Mouse (Mus musculus) hematopoietic stem cell, adult 5-6 weeks (primary cell): ENCODE data around the gene Fam131a. TPM values are rescaled to one million over a fixed set of nuclear protein-coding genes. Genes with fewer than 3 reads are reported as not detected.
A peak's percentile ranks its signal among the peaks of the same experiment; 100 is the strongest.
"Not testable (repeated sequence)": the region's sequence is repeated elsewhere in the genome, so short reads cannot be mapped to it uniquely, and the experiment has no call there.

Experiments
- ATAC-seq, 2 experiments: fragments of 125-278 bp in 1 of 2; replicated peaks in 1 of 2; 2 replicates each; pipeline ENCODE4 v1.8.0; 2016 to 2017; ENCODE audit warnings: inconsistent platforms in 2 of 2, mild to moderate bottlenecking in 2 of 2, moderate number of reproducible peaks in 2 of 2, low read depth in 1 of 2, moderate TSS enrichment in 1 of 2; ENCODE audit not compliant: low FRiP score in 2 of 2, poor library complexity in 2 of 2, severe bottlenecking in 2 of 2, insufficient read depth in 1 of 2, low TSS enrichment in 1 of 2
- total RNA-seq: library from RNA; stranded (forward); fragments of 172-1452, 232-1000 nt; gene quantifications from 2 replicates; pipeline ENCODE4 v1.2.3, GENCODE M21; 2017

The Fam131a gene
- total RNA-seq = 0.65 and 1.1 TPM in 2 replicates

GRCm38 (mm10) chr16:20693111-20693701 is at the start of gene Fam131a:
Fam131a (plus strand) TSS chr16:20693241.
- ATAC-seq = peak; percentile 83 to 90

- ATAC-seq = no peak
Measured at GRCm38 (mm10) chr16:20643911-20644310, 49.1 kb upstream of the Fam131a start.

DNA sequence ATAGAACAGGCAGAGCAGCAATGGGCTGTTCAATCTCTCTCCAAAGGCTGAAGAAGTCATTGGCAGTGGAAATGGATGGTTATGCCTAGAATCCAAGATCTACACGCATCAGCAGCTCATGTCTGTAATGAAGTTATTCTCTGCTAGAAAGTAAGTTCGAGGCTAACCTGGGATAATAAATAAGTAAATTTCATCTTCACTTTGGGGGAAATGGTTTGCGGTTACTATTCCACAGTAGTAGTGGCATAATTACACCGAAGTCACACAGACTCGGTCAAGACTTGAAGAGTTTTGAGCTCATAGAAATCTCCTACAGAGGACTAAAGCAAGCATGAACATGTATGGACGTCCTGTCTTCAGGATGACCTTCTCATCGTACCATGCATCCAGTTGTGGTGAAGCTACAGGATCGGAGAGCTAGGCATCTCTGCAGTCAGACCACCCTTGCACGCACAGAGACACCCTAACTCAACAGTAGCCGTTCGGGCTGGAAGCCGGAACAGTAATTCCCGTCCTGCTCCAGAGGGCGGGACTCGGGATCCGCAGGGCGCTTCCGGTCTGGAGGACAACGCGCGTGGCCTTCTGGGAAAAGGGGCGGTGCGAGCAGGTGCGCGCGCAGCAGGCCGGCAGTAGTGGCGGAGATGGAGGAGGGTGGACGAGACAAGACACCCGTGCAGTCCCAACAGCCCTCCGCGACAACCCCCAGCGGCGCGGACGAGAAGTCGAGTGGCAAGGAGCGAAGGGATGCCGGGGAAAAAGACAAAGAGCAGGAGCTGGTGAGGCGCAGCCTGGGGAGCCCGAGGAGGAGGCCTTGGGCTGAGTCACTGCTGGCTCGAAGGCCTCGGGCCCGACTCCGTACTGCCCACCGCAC is 41.7 kb upstream of the Fam131a start, which contains the start of gene Psmd2:
TSS of gene Psmd2 (plus strand) at position 577 of the 871 bp plus-strand sequence.
- peak; percentile 80 to 98 for ATAC-seq

GRCm38 (mm10) chr16:20651947-20652310 is 41.1 kb upstream of the Fam131a start:
- no peak for ATAC-seq

- ATAC-seq = no peak
Measured at GRCm38 (mm10) chr16:20653315-20653714, 39.7 kb upstream of the Fam131a start.

DNA sequence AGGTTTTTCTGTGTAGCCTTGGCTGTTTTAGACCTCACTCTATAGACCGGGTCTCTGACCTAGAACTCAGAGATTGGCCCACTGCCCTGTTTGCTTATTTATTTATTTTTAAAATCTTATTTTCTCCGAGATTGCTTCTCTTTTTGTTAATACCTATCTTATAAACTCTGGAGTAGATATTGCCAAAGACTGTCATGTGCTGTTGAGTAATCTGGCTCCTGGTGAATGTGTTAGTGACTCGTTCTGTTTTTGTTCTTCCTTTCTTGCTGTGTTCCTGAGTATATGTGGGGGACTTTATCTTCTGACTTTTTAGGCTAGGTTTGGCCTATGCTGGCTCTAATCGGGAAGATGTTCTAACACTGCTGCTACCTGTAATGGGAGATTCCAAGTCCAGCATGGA is 35.4 kb upstream of the Fam131a start:
- no peak for ATAC-seq

GRCm38 (mm10) chr16:20668013-20668412 is 25.0 kb upstream of the Fam131a start, which contains the start of gene Eif4g1:
Eif4g1 (plus strand) TSS chr16:20668313.
- ATAC-seq = not testable (repeated sequence)

DNA sequence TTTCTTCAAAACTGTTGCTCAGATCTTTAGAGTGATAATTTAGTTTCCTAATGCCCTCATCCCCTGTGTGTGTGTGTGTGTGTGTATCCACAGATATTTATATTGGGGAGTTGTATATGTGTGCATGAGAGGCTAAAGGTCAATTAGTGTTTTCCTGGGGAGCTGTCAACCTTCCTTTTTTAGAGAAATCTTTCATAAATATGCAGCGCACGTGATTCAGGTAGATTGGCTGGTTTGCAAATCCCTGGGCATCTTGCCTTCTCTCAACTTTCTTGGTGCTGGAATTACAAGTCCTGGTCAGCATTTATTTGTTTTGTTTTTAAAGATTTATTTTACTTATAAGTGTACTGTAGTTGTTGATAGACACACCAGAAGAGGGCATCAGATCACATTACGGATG is 22.8 kb upstream of the Fam131a start:
- ATAC-seq = no peak

DNA sequence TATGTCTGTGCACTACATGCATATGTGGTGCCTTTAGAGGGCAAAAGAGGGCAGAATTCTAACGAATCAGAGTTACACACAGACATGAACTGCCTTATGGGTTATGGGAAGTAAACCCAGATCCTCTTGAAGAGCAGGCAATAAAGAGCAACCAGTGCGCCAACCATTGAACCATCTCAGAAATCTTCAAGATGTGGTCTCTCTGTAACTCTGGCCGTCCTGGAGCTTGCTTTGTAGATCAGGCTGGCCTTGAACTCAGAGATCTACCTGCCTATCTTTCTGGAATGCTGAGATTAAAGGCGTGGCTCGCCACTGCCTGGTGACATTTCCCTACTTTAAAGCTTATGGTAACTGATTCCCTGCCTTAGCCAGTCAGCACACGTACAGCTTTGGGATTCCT is 21.2 kb upstream of the Fam131a start:
- ATAC-seq = no peak

- ATAC-seq = peak; percentile 68 to 92
Measured at GRCm38 (mm10) chr16:20672500-20672902, 20.5 kb upstream of the Fam131a start.

DNA sequence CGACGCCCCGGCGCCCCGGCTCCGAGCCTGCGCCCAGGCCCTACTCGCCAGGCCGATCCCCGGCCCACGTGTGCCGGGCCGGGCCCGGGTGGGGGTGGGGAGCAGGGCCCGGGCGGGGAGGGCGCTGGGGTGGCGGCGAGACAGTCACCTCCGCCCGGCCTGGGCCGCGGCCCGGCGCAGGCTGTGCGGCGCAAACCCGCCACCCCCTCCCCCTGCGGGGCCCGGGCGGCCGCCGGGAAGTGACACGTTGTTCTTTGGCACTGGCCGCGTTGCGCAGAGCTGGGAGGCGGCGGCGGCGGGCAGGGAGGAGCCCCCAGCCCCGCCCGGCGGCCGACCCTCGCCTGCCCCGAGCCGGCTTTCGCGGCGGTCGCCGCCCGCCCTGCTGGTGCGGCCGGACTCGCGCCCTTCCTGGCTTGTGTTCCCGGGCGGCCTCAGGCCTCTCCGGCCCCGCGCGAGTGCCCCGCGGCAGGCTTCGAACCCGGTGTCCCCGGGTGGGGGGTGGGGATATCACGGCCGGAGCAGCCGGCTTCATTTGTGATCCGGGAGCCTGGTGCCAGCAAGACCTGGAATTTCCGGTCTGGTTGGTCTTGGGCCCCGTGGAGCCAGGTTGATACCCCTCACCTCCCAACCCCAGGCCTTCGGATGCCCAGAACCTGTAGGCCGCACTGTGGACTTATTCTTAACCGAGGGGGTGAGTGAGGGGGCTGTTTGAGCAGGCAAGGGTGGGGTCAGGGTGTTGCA is 19.9 kb upstream of the Fam131a start:
- ATAC-seq = peak in 1 of 2 experiments; percentile 20; a peak in 2 of 4 replicates

DNA sequence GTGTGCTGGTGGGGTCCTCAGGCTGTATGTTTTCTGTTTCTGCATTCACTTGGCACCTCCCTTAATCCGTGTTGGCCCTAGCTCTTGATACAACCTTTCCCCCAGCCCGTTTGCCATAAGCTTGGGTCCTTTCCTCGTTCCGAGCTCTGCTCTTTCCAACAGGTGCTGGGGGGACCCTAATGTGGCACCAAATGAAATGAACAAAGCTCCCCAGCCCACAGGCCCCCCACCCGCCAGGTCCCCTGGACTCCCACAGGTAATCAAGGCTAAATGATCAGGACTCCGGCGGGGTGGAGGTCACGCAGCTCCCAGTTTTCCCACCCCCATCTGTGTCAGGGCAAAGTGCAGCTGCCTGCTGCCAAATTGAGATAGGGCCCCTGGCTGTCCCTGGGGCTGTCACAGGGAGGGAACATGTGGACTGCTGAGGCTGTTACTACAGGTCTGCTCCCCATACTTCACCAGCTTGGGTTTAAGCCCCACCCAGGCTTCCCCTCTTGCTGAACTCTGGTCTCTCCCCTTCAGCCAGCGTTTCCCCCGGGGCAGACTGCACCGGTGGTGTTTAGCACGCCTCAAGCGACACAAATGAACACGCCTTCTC is 19.2 kb upstream of the Fam131a start:
- ATAC-seq = peak; percentile 4 to 14; a peak in 1 of 4 replicates

DNA sequence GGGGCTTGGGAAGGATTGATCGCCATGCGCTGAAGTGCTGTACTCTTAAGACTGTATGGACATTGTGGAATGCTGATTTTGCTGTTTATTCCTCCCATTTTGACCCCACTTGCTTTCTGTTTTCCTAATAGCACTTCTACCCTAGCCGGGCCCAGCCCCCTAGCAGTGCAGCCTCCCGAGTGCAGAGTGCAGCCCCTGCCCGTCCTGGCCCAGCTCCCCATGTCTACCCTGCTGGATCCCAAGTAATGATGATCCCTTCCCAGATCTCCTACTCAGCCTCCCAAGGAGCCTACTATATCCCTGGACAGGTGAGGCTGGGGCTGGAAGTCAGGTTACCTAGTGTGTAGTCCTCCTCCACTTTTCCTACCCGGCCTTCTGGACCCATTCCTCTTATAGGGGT is 17.8 kb upstream of the Fam131a start:
- no peak for ATAC-seq

- no peak for ATAC-seq
Measured at GRCm38 (mm10) chr16:20676702-20677101, 16.3 kb upstream of the Fam131a start.

DNA sequence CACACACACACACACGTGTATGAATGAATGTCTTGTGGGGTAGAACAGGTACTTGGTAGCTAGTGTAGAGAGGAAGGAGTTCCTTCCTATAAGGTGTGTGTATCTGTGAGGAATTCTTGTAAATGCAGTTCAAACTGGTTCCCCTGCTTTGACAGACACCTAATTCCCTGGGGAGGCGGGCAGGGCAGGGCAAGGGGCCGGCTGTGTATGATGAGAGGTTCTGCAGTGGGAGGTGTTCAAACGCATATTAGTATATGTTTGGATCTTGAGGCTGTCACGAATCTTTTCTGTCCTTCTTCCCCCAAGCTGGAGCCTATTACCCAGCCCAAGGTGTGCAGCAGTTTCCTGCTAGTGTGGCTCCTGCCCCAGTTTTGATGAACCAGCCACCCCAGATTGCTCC is 15.7 kb upstream of the Fam131a start:
- no peak for ATAC-seq

DNA sequence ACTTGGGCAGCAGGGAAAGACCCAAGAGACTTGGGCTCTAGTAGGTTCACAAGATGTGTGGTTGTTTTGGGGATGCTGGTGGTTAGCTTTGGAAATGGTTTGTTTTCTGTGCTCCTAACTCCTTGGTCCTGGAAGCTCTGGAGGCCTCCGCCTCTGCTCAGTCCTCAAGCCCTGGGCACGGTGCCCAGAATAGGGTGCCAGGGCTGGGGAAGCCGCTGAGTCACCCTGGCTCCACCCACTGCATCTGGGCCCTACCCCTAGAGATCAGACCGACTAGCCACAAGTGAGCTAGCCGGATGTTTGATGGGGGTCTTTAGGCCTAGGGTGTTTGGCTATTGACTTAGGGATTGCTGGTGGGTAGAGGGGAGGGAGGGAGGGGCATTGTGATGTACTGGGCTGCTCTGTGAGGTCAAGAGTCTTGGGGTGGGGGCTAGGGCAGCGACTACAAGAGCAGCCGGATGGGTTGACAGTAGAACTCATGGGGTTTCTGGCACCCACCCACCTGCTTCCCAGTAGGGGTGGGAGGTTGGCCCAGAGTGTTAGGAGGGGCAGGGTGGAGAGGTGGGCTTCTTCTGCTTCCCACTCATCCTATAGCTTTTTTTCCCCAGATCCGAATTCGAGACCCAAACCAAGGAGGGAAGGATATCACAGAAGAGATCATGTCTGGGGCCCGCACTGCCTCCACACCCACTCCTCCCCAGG is 14.9 kb upstream of the Fam131a start:
- peak; percentile 93 to 94 for ATAC-seq

GRCm38 (mm10) chr16:20690774-20691173 is 2.3 kb upstream of the Fam131a start:
- ATAC-seq = no peak
